Mouse (Mus musculus): ENCODE results near the gene Adamts5.

Gene Adamts5

DNA sequence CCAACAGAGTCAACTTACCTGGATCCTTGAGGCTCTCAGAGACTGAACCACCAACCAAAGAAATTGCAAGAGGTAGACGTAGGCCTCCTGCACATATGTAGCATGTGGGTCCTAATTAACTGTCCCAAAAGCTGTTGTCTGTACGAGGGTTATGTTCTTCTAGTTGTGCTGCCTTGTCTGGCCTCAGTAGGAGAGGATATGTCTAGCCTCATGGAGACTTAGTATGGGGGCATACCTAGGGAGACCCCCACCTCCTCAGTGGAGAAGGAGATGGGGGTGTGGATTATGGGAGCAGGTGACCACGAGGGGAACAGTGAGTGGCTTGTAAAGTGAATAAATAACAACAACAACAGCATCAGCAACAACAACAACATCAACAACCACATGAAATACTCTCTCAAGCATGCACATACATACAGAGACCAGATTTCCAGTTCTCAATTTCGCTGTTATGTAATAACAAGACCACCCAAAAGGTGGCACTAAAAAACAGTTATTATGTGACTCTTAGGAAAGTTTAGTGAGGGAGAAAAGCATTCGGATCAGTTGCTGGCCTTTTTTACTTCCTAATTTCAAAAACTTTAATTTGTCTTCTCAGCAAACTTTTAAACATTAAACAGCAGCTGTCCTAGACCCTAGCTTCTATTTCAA lies 81.7 kb downstream of the Adamts5 start:
- no peak for DNase-seq

DNA sequence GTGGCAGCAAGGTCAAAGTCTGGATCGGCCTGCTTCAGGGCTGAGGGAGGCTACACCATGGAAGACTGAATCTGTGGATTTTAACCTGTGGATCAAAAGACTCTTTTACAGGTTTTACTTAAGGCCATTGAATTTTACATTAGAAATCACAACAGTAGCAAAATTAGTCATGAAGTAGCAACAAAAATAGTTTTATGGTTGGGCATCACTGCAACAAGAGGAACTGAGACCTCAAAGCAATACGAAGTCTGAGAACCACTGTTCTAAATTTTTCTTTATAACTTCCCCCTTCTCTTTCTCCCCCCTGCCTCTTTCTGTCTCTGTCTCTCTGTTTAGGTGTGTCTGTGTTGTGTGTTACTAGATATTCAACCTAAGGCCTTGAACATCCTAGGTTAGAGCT lies 87.5 kb downstream of the Adamts5 start:
- no peak for DNase-seq

DNA sequence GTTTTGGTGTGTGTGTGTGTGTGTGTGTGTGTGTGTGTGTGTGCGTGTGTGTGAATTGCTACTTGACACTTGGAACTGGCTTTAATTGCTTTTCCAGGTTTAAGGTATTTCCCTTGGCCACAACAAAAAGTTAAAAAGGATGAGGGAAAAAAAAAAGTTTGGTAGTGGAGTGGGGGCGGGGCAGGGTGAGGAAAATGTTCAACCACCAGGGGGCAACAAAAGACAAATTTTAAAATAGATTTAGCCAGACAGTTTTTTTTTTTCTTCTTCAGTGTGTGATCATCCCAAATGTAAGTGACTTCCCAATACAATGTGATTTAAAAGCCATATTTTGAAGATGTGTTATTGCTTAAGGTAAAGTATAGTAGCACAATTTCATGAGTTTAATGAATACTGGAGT lies 94.0 kb downstream of the Adamts5 start:
- DNase-seq: peak; percentile 74

DNA sequence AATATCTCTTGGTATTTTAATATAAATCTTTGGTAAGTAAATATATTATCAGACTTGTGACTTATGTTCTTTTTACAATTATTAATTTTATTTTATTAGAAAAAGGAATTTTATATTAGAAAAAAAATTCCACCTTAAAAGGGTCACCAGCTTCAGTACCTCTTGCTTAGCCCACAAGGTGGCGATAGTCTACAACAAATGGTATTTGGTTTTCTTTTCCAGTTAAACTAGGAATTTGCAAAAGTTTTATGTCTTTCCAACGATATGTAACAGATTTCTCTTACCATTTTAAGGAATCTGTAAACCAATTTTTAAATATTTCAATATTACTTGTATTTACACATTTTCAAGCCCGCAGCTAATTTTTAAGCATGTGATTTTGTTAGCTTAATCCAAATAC lies 94.6 kb downstream of the Adamts5 start:
- peak; percentile 39 for DNase-seq

Measured in kidney, adult 18-20 months (tissue).